Mouse (Mus musculus): ENCODE data around the gene Rpia.

- TF ChIP-seq HCFC1 (IDR thresholded peaks at IDR 0.05; ENCODE audit: borderline replicate concordance, insufficient read depth, low read length) (no peak), CHD2 (IDR thresholded peaks at IDR 0.05; ENCODE audit: low read depth, low read length) (no peak), ZNF384 (IDR thresholded peaks at IDR 0.05; ENCODE audit: low read depth, low read length) (no peak), ZC3H11A (IDR thresholded peaks at IDR 0.05; ENCODE audit: borderline replicate concordance, low read depth, low read length) (no peak), MAFK (IDR thresholded peaks at IDR 0.05; ENCODE audit: insufficient read depth, low read depth, low read length) (no peak)
These were observed 64.8 kb downstream of the Rpia start for GRCm38 (mm10) chr6:70727094-70727721.
